Mouse (Mus musculus): Measurements from ENCODE around the gene Tsga8.

Tsga8 gene
- long read RNA-seq, experiment 1: 0 reads
- long read RNA-seq, experiment 2: 0 reads

DNA sequence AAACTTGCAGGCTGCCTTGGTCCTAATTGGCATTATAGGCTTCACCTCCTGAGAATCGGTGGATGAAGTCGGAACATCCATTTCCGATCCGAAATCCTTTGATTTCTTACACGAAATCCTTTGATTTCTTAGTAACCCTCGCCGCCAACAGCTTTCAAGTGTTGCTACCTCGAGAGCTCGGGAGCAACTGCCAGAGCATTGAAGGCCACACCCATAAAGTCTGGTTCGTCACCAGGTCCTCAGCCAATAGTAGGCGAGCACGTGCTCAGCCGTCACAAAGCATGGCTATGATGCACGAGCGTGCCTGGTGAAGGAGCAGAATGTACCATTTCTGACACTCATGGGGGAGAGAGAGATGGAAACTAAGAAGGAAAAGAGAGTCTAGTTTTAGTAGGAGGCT lies at the start of gene Tsga8:
Gene Tsga8, minus strand, starts transcription at position 327 of the 400 bp plus-strand sequence.
- intact Hi-C loops (cut with DNase I): no loop called here

All from adrenal gland (tissue).